Mouse (Mus musculus) embryonic fibroblast, embryonic 13.5 days (primary cell): ENCODE results near the gene Olfr128. TPM values are rescaled to one million over a fixed set of nuclear protein-coding genes. Genes with fewer than 3 reads are reported as not detected.
"Not testable (repeated sequence)": the region's sequence is repeated elsewhere in the genome, so short reads cannot be mapped to it uniquely, and the experiment has no call there.

Source experiments
- H3K27ac ChIP-seq: 2 replicates; pipeline ENCODE4 v1.5.1; 2012; ENCODE audit warnings: low read length, control low read depth, inconsistent platforms; ENCODE audit not compliant: insufficient read depth
- H3K4me1 ChIP-seq: 2 replicates; pipeline ENCODE4 v1.6.1; 2011; ENCODE audit warnings: low read length; ENCODE audit not compliant: control insufficient read depth, insufficient read depth
- H3K4me3 ChIP-seq: 2 replicates; pipeline ENCODE4 v1.5.1; 2011; ENCODE audit warnings: mild to moderate bottlenecking, control low read depth, low read length; ENCODE audit not compliant: insufficient read depth
- CTCF ChIP-seq: IDR thresholded peaks from 2 replicates; pipeline ENCODE4 v1.5.1; 2011; ENCODE audit warnings: mild to moderate bottlenecking, control low read depth, low read length, moderate library complexity, borderline replicate concordance; ENCODE audit not compliant: insufficient read depth
- POLR2A ChIP-seq: IDR thresholded peaks from 2 replicates; pipeline ENCODE4 v1.6.1; 2011; ENCODE audit warnings: low read depth, mild to moderate bottlenecking, control low read depth, low read length, moderate library complexity
- polyA plus RNA-seq: library from polyadenylated mRNA; stranded (reverse); fragments of >200 nt; gene quantifications from 2 replicates; pipeline ENCODE4 v1.2.4, GENCODE M21; 2011; ENCODE audit warnings: low read depth; ENCODE audit not compliant: missing spikeins, insufficient read length

Gene Olfr128
- not detected in 2 replicates for polyA plus RNA-seq

- H3K27ac ChIP-seq = no peak within 1 kb of the TSS
- H3K4me1 ChIP-seq = no peaks in the 10 kb centered on the region
- no peak for TF ChIP-seq POLR2A
- TF ChIP-seq CTCF = no peak
- H3K4me3 ChIP-seq = no peak within 1 kb of the TSS
Measured at GRCm38 (mm10) chr17:37920248-37920647, at the start of gene Olfr128. TSS of gene Olfr128 (plus strand) at chr17:37920548.

- Histone ChIP-seq H3K4me3 (no peak overlapping the region), H3K4me1 (no peaks in the 10 kb centered on the region), H3K27ac (no peak overlapping the region)
- TF ChIP-seq CTCF (no peak), POLR2A (no peak)
Measured at GRCm38 (mm10) chr17:37873830-37874229, 46.5 kb upstream of the Olfr128 start.

GRCm38 (mm10) chr17:37900137-37900536 lies 20.2 kb upstream of the Olfr128 start, which contains the start of gene Olfr127:
TSS of gene Olfr127 (plus strand) at chr17:37900437.
- H3K27ac ChIP-seq = no peak within 1 kb of the TSS
- no peaks in the 10 kb centered on the region for H3K4me1 ChIP-seq
- H3K4me3 ChIP-seq = no peak within 1 kb of the TSS
- TF ChIP-seq CTCF = no peak
- TF ChIP-seq POLR2A = no peak

GRCm38 (mm10) chr17:37906821-37907220 lies 13.5 kb upstream of the Olfr128 start:
- H3K27ac ChIP-seq, H3K4me3 ChIP-seq, H3K4me1 ChIP-seq: not testable (repeated sequence)

GRCm38 (mm10) chr17:37952979-37953378 lies 32.6 kb downstream of the Olfr128 start, which contains the start of gene Olfr761:
TSS of gene Olfr761 (minus strand) at chr17:37953079.
- no peak within 1 kb of the TSS for H3K27ac ChIP-seq

GRCm38 (mm10) chr17:37973591-37973990 lies 53.2 kb downstream of the Olfr128 start:
- H3K27ac ChIP-seq = no peak overlapping the region
- no peaks in the 10 kb centered on the region for H3K4me1 ChIP-seq
- TF ChIP-seq CTCF (no peak), POLR2A (no peak)
- no peak overlapping the region for H3K4me3 ChIP-seq

More at GRCm38 (mm10) chr17:37952979-37953378, 32.6 kb downstream of the Olfr128 start, which contains the start of gene Olfr761:
- Histone ChIP-seq H3K4me3 (no peak within 1 kb of the TSS), H3K4me1 (no peaks in the 10 kb centered on the region)
- TF ChIP-seq CTCF (no peak), POLR2A (no peak)

Other genes starting within 250 kb of the Olfr128 start
- gene Olfr119, start 224.0 kb upstream of the Olfr128 start, polyA plus RNA-seq = not detected in 2 replicates
- not detected in 2 replicates for gene Olfr120, start 198.7 kb upstream of the Olfr128 start, polyA plus RNA-seq
- gene Olfr121, start 171.7 kb upstream of the Olfr128 start, polyA plus RNA-seq = not detected in 2 replicates
- gene Olfr122, start 151.9 kb upstream of the Olfr128 start, polyA plus RNA-seq = not detected in 2 replicates
- gene Olfr123, start 127.0 kb upstream of the Olfr128 start, polyA plus RNA-seq = not detected in 2 replicates
- not detected in 2 replicates for gene Olfr124, start 120.7 kb upstream of the Olfr128 start, polyA plus RNA-seq
- gene Olfr125, start 87.6 kb upstream of the Olfr128 start, polyA plus RNA-seq = not detected in 2 replicates
- gene Olfr126, start 73.1 kb upstream of the Olfr128 start, polyA plus RNA-seq = not detected in 2 replicates
- not detected in 2 replicates for gene Olfr127, start 20.1 kb upstream of the Olfr128 start, polyA plus RNA-seq
- not detected in 2 replicates for gene Olfr761, start 32.5 kb downstream of the Olfr128 start, polyA plus RNA-seq
- gene Olfr129, start 139.5 kb downstream of the Olfr128 start, polyA plus RNA-seq = 0.16 TPM in 1 of 2 replicates, not detected in the other
- gene Olfr130, start 143.4 kb downstream of the Olfr128 start, polyA plus RNA-seq = not detected in 2 replicates
- not detected in 2 replicates for gene Olfr131, start 168.1 kb downstream of the Olfr128 start, polyA plus RNA-seq
- gene Olfr132, start 214.0 kb downstream of the Olfr128 start, polyA plus RNA-seq = not detected in 2 replicates
- not detected in 2 replicates for gene Olfr133, start 224.7 kb downstream of the Olfr128 start, polyA plus RNA-seq